24 mouse cellular contexts compared by ENCODE assay signal in the genomic region with DNA sequence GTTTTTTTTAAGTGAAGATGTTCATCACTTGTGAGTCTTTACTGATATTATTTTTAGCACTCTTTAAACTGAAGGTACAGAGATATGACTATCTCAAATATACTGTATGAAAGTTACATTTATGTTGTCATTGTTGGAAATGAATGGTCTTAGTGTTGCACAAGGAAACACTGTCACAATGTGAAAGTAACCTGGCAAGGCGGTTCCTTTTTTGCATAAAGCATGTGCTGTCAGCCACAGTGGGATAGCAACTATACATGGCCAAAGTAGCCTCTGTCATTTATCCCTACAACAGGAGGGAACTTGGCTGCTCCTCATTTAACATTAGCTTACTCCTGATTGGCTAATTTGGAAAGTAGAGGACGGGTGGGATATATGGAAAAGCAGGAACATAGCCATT.
DNase-seq lines count a peak whose midpoint lies in the region; ATAC-seq and TF ChIP-seq lines count a peak whose summit lies in the region.
"Had no signal": no experiment of that assay in that cellular context is flagged by ENCODE, and none has a peak within 500 bp of the region (broad histone marks: within the 10 kb centered on the region; RNA-seq: fewer than 3 reads in every experiment).

No protein-coding gene starts in this region.

- no peak for TF ChIP-seq RAD21 in CH12.LX (IDR thresholded peaks at IDR 0.05; ENCODE audit: low read depth, low read length)

- peaks cover 9% of the 10 kb centered on the region for H3K9me3 ChIP-seq in CH12.LX (replicated peaks; ENCODE audit: low read length)
- H3K9me3 ChIP-seq: embryonic facial prominence, embryonic 13.5 days; embryonic facial prominence, embryonic 15.5 days; forebrain, embryonic 10.5 days; forebrain, embryonic 12.5 days had no signal

- H3K4me1 ChIP-seq in CH12.LX (ENCODE audit: control insufficient read depth in 1 of 2, insufficient read depth in 2 of 2): peaks cover 0 to 10% of the 10 kb centered on the region in 2 experiments; a peak in 2 of 4 replicates
- H3K4me1 ChIP-seq: embryonic facial prominence, embryonic 13.5 days; embryonic facial prominence, embryonic 15.5 days; forebrain, embryonic 10.5 days; forebrain, embryonic 12.5 days had no signal

- peak overlapping the region; percentile 21; the same call in 1 of the 2 replicates for H3K4me2 ChIP-seq in CH12.LX (ENCODE audit: insufficient read depth, low read depth, poor library complexity, severe bottlenecking)
- H3K4me2 ChIP-seq: embryonic facial prominence, embryonic 13.5 days; embryonic facial prominence, embryonic 15.5 days; forebrain, embryonic 12.5 days had no signal

- H3K79me2 ChIP-seq in CH12.LX (replicated peaks; ENCODE audit: control insufficient read depth, extremely low read depth, insufficient read depth, poor library complexity, severe bottlenecking): no peaks in the 10 kb centered on the region

- H3K36me3 ChIP-seq in CH12.LX (replicated peaks in 1 of 2; ENCODE audit: control insufficient read depth in 1 of 2, insufficient read depth in 1 of 2, low read length in 1 of 2): no peaks in the 10 kb centered on the region
- H3K36me3 ChIP-seq: embryonic facial prominence, embryonic 13.5 days; embryonic facial prominence, embryonic 15.5 days; forebrain, embryonic 10.5 days; forebrain, embryonic 12.5 days had no signal

- no peaks in the 10 kb centered on the region for H3K27me3 ChIP-seq in CH12.LX (replicated peaks)
- H3K27me3 ChIP-seq: embryonic facial prominence, embryonic 13.5 days; embryonic facial prominence, embryonic 15.5 days; forebrain, embryonic 12.5 days had no signal

- peak; percentile 66 for ATAC-seq in megakaryocyte, adult 5-6 weeks (ENCODE audit: poor library complexity, severe bottlenecking)
- ATAC-seq: CD4-positive, CD25-positive, alpha-beta regulatory T cell, adult 4 months; forebrain, embryonic 14.5 days; forebrain, embryonic 16.5 days had no signal

- in situ Hi-C loops in CH12.LX (cut with MboI; ENCODE audit: low pct_ligation_motif_present, low pct_unique_long_range_greater_than_20kb, low sequenced_read_pairs): loop anchor here (10.0 kb wide), 1 partner anchor 514 kb away; no protein-coding TSS in a partner anchor

- no peak for TF ChIP-seq EP300 in CH12.LX (IDR thresholded peaks at IDR 0.05; ENCODE audit: low read length)

- no peak for TF ChIP-seq CTCF in CH12.LX (conservative IDR thresholded peaks at IDR 0.05 in 1 of 2, IDR thresholded peaks at IDR 0.05 in 1 of 2; ENCODE audit: low read depth in 2 of 2, low read length in 2 of 2)

- no peak for TF ChIP-seq POLR2A in CH12.LX (IDR thresholded peaks at IDR 0.05; ENCODE audit: low read depth, low read length)

- no peak for DNase-seq in CH12.LX (ENCODE audit: extremely low read depth)
- DNase-seq in left cerebral cortex, adult 9 months (ENCODE audit: low spot score in 2 of 2): no peak
- no peak for DNase-seq in spleen, adult 12 weeks (ENCODE audit: low spot score)
- no peak for DNase-seq in lung, adult 18-20 months
- DNase-seq: adrenal gland, adult 2 months; adrenal gland, postnatal 10 days; adrenal gland, postnatal 25 days; B cell, adult 2 months; cerebellum, adult 11 months; cerebellum, adult 18-20 months; cerebellum, adult 8-10 months; cerebellum, adult 9-11 months; cerebellum, postnatal 14 days; cerebellum, postnatal 36 days; embryo, embryonic 11 days had no signal

- dilution Hi-C loops in CH12.LX (cut with MboI; ENCODE audit: extremely low pct_ligation_motif_present, extremely low pct_unique_long_range_greater_than_20kb, low sequenced_read_pairs): no loop called here

- no peak overlapping the region for H3K27ac ChIP-seq in CH12.LX (ENCODE audit: insufficient read depth, low read depth)
- H3K27ac ChIP-seq: embryonic facial prominence, embryonic 13.5 days; embryonic facial prominence, embryonic 15.5 days; forebrain, embryonic 10.5 days; forebrain, embryonic 12.5 days had no signal

- no peak overlapping the region for H3K4me3 ChIP-seq in CH12.LX (replicated peaks in 1 of 3; ENCODE audit: low read depth in 2 of 3, low read length in 2 of 3, poor library complexity in 1 of 3)
- H3K4me3 ChIP-seq: embryonic facial prominence, embryonic 13.5 days; embryonic facial prominence, embryonic 15.5 days; erythroblast, embryonic 14.5 days; forebrain, embryonic 10.5 days; forebrain, embryonic 12.5 days had no signal

- no peak overlapping the region for H3K9ac ChIP-seq in CH12.LX (ENCODE audit: insufficient read depth, low read depth)
- H3K9ac ChIP-seq: embryonic facial prominence, embryonic 13.5 days; embryonic facial prominence, embryonic 15.5 days; forebrain, embryonic 12.5 days had no signal

TF ChIP-seq in CH12.LX, 34 proteins besides CTCF, POLR2A, EP300 and RAD21:
- TF ChIP-seq SIN3A (IDR thresholded peaks at IDR 0.05; ENCODE audit: low read length): no peak
- TF ChIP-seq RCOR1 (conservative IDR thresholded peaks at IDR 0.05; ENCODE audit: low read depth, low read length): no peak
- 0 out of 2 replicates have a peak, but pooled peaks have one; percentile 32 for TF ChIP-seq MYC (IDR thresholded peaks at IDR 0.05; ENCODE audit: low read depth, low read length)
- no peak for TF ChIP-seq ELF1 (IDR thresholded peaks at IDR 0.05; ENCODE audit: low read depth, low read length)
- peak; percentile 54 for TF ChIP-seq BHLHE40 (IDR thresholded peaks at IDR 0.05; ENCODE audit: low read depth, low read length)
- 0 out of 2 replicates have a peak, but pooled peaks have one; percentile 16 for TF ChIP-seq IRF4 (IDR thresholded peaks at IDR 0.05; ENCODE audit: low read depth, low read length)
